Mouse (Mus musculus): ENCODE measurements around the gene Tanc1.
A peak's percentile ranks its signal among the peaks of the same experiment; 100 is the strongest.

Tanc1 gene

DNA sequence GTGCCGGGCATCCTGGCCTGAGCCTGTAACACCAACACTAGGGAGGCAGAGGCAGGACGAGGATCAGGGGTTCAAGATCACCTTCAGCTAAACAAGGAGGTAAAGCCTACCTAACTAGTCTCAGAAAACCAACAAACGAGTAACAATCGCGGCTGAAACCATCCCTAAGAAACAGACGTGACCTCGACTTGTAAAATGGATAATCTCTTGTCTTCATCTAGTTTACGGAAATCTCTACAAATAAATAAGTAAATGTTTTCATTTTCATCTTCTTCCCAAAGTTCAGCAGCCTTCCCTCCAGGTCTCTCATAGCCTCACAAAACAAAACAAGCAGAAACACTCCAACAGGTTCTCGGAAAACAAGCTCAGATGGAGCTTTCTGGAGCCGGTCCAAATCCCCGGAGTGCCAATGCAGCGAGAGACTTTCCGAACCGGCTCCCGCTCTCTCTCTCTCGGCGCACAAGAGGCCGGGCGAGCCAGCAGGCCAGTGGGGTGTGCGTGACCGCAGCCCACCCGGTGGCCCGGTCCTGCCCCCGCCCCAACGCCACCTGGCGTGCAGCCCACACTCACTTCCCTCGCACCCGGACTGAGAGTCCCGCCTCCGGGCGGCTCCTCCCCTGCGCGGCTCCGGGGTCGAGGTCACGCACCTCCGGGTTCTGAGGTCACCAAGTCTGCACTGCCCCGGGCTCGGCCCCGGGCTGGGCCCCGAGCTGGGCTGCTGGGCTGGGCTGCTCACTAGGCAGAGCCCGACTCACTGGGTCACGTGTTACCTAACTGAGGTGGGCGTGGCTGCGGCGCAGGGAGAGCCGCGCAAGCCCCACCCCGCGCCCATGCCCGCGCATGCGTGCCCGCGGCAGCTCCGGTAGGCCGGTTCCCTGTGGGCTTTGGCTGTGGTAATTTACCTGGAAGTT, 270.2 kb downstream of the Tanc1 start, which contains the start of gene Wdsub1:
TSS of gene Wdsub1 (minus strand) at position 761 of the 911 bp plus-strand sequence.
- DNase-seq (ENCODE audit: low read depth, low spot score): peak; percentile 83

DNA sequence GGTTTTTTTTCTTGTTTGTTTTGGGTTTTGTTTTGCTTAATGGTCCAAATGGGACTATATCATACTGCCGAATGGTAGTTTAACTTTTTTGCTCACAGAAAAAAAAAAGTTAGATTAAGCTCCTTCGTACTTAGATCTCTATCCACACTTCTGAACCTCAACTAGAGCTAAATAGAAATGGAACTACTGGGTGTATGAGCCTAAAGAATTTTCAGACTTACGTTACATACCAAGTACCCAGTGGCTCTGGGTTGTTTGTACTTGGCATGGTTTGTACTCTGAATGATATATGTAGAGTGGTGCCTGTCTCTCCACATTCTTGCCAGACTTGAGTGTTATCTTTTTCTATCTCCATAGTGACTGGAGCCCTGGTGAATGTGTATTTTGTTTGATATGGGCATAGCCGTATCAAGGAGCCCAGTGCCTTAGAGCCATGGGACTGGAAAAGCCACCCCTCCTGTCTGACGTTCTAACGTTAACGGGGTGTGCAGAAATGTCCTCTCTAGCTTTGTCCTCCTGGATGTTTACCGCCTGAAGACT, 271.0 kb downstream of the Tanc1 start:
- no peak for DNase-seq (ENCODE audit: low read depth, low spot score)

DNA sequence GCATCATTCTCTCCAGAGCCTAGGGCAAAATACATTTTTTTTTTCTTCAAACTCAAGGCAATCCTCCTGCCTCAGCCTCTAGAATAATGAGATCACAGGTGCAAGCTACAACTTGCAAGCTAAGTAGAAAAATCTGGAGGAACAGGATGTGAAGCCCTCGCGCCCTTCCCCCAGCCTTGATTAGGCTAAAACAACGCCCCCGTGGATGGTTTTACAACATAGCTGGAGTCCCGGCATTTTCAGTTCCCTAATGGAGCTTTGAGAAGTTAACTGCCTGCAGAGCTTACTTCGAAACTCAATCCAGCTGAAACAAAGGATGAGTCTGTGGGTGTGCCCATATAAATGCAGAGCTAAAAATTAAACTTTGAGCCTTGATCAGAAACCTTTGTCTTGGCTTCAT, 277.9 kb downstream of the Tanc1 start:
- no peak for DNase-seq (ENCODE audit: low read depth, low spot score)

Data from WW6 (cell line).